Mouse (Mus musculus) forebrain, embryonic 16.5 days (tissue): ENCODE measurements around the gene Cwf19l1. TPM values are rescaled to one million over a fixed set of nuclear protein-coding genes. Genes with fewer than 3 reads are reported as not detected.
"Not testable (repeated sequence)": the region's sequence is repeated elsewhere in the genome, so short reads cannot be mapped to it uniquely, and the experiment has no call there.

Source experiments
- ATAC-seq: fragments of 200-750 bp; cut with Nextera tagmentation; 2 replicates; pipeline ENCODE4 v1.8.0; 2017; ENCODE audit warnings: mild to moderate bottlenecking, moderate library complexity
- H3K27ac ChIP-seq: fragments of 300-500 bp; sonication (generic); 2 replicates; pipeline ENCODE4 v1.5.1; 2014; ENCODE audit warnings: low read length, control low read depth
- H3K27me3 ChIP-seq: fragments of 300-500 bp; sonication (generic); replicated peaks from 2 replicates; pipeline ENCODE4 v1.6.1; 2014; ENCODE audit warnings: low read length; ENCODE audit not compliant: control insufficient read depth, insufficient read depth
- H3K36me3 ChIP-seq: fragments of 300-500 bp; sonication (generic); 2 replicates; pipeline ENCODE4 v1.6.1; 2014; ENCODE audit not compliant: control insufficient read depth, insufficient read depth
- H3K4me1 ChIP-seq: fragments of 300-500 bp; sonication (generic); replicated peaks from 2 replicates; pipeline ENCODE4 v1.6.1; 2014; ENCODE audit warnings: low read length; ENCODE audit not compliant: control insufficient read depth, insufficient read depth
- H3K4me2 ChIP-seq: fragments of 300-500 bp; sonication (generic); 2 replicates; pipeline ENCODE4 v1.6.1; 2014; ENCODE audit warnings: mild to moderate bottlenecking, low read length, control low read depth
- H3K4me3 ChIP-seq: fragments of 300-500 bp; sonication (generic); replicated peaks from 2 replicates; pipeline ENCODE4 v1.5.1; 2014; ENCODE audit warnings: mild to moderate bottlenecking, low read length, control low read depth
- H3K9ac ChIP-seq: fragments of 300-500 bp; sonication (generic); replicated peaks from 2 replicates; pipeline ENCODE4 v1.6.1; 2014; ENCODE audit warnings: low read depth, low read length, control low read depth
- H3K9me3 ChIP-seq: fragments of 300-500 bp; sonication (generic); 2 replicates; pipeline ENCODE4 v1.6.1; 2016; ENCODE audit warnings: low read length; ENCODE audit not compliant: control insufficient read depth
- WGBS: fragments of 180-500 bp; shearing (Covaris S2); extraction: QIAGEN DNeasy Blood & Tissue Kit; methylation state at CpG from one replicate; pipeline ENCODE4 v1.1.7; 2014; 5-methylcytosine and 5-hydroxymethylcytosine counted together
- polyA plus RNA-seq: library from polyadenylated mRNA; unstranded; fragments of >200 nt; fragmentation: Nextera tagmentation; extraction: Ambion mirVana; gene quantifications from 2 replicates; pipeline ENCODE4 v1.2.1, GENCODE M21; 2015

Cwf19l1 gene
- polyA plus RNA-seq, 1 experiment from 2014 or later = 39.7 TPM

DNA sequence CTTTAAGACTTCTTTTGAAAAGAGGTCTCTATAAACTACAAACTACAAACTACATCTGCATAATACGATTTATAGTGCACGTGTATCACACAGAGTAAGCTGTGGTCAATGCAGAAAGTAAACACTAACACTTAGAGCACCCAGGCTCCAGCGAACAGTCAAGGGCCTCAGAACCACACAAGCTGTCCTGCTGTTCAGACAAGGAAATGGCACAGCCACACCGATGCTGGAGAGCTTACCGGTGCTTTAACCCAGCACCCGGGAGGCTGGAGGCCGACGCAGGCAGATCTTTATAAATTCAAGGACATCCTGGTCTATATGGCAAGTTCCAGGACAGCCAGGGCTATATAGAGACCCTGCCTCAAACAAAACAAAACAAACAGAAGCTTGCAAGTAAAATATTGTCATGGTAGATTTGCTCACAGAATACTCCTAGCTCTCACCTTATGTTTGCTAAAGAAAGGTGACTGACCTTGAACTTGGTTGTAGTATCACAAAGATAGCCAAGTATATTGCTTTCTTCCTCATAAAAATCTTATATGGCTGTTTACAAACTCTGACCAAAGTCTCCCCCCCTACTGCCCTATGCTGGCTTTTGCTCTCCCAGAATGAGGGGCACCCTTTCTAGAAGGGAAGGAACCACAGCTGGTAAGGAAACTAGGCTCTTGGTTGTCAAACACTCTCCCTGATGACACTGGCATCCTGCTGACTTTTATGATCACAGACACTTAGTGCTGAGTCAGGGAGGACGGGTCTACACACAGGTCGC is 7.8 kb downstream of the Cwf19l1 start:
- ATAC-seq = no peak
- Histone ChIP-seq H3K9ac (no peak overlapping the region), H3K4me3 (no peak overlapping the region), H3K9me3 (no peaks in the 10 kb centered on the region), H3K4me1 (no peaks in the 10 kb centered on the region), H3K36me3 (peaks cover 26% of the 10 kb centered on the region), H3K4me2 (no peak overlapping the region), H3K27me3 (no peaks in the 10 kb centered on the region), H3K27ac (no peak overlapping the region)
- 95% methylated on average over 10 of the region's 10 CpGs for WGBS

- no peaks in the 10 kb centered on the region for H3K4me1 ChIP-seq
- H3K27me3 ChIP-seq = no peaks in the 10 kb centered on the region
- no peaks in the 10 kb centered on the region for H3K9me3 ChIP-seq
- no peak overlapping the region for H3K4me2 ChIP-seq
- WGBS = 92% methylated on average over 7 of the region's 7 CpGs
- ATAC-seq = no peak
- no peak overlapping the region for H3K27ac ChIP-seq
- no peak overlapping the region for H3K9ac ChIP-seq
- H3K36me3 ChIP-seq = peaks cover 14% of the 10 kb centered on the region
- no peak overlapping the region for H3K4me3 ChIP-seq
Measured at GRCm38 (mm10) chr19:44121137-44121536, 14.5 kb downstream of the Cwf19l1 start.

DNA sequence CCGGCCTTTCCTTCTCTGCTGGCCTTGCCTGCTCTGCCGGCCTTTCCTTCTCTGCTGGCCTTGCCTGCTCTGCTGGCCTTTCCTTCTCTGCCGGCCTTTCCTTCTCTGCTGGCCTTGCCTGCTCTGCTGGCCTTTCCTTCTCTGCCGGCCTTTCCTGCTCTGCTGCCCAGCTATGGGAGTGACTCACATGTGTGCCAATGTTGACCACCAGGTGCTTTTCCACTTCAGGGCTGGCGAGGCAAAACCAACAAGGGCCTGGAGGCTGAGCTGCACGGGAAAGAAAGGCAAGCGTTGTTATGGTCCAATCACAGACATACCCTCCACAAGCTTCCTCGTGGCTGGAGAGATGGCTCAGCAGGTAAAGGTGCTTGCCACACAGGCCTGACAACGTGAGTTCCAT is 15.0 kb downstream of the Cwf19l1 start:
- H3K4me2 ChIP-seq, H3K9ac ChIP-seq, H3K27me3 ChIP-seq, H3K27ac ChIP-seq, ATAC-seq, H3K4me3 ChIP-seq, H3K4me1 ChIP-seq, H3K9me3 ChIP-seq: not testable (repeated sequence)
- WGBS = 92% methylated on average over 7 of the region's 9 CpGs
- peaks cover 14% of the 10 kb centered on the region for H3K36me3 ChIP-seq

- no peaks in the 10 kb centered on the region for H3K9me3 ChIP-seq
- no peak overlapping the region for H3K27ac ChIP-seq
- H3K9ac ChIP-seq = no peak overlapping the region
- H3K4me1 ChIP-seq = no peaks in the 10 kb centered on the region
- H3K36me3 ChIP-seq = peaks cover 15% of the 10 kb centered on the region
- no peaks in the 10 kb centered on the region for H3K27me3 ChIP-seq
- ATAC-seq = no peak
- H3K4me3 ChIP-seq = no peak overlapping the region
- no peak overlapping the region for H3K4me2 ChIP-seq
Measured at GRCm38 (mm10) chr19:44117793-44118192, 17.9 kb downstream of the Cwf19l1 start.

GRCm38 (mm10) chr19:44111706-44112105 is 24.0 kb downstream of the Cwf19l1 start:
- ATAC-seq = no peak
- H3K4me3 ChIP-seq = no peak overlapping the region
- no peak overlapping the region for H3K9ac ChIP-seq
- H3K4me2 ChIP-seq = no peak overlapping the region
- WGBS = 58% methylated on average over 7 of the region's 7 CpGs
- no peak overlapping the region for H3K27ac ChIP-seq
- H3K9me3 ChIP-seq = no peaks in the 10 kb centered on the region
- peaks cover 6% of the 10 kb centered on the region for H3K4me1 ChIP-seq
- no peaks in the 10 kb centered on the region for H3K27me3 ChIP-seq
- H3K36me3 ChIP-seq = peaks cover 22% of the 10 kb centered on the region

GRCm38 (mm10) chr19:44110356-44110755 is 25.3 kb downstream of the Cwf19l1 start:
- H3K4me1 ChIP-seq = peaks cover 19% of the 10 kb centered on the region
- H3K36me3 ChIP-seq = peaks cover 22% of the 10 kb centered on the region
- no peak overlapping the region for H3K27ac ChIP-seq
- 93% methylated on average over 9 of the region's 9 CpGs for WGBS
- no peak overlapping the region for H3K4me3 ChIP-seq
- H3K9ac ChIP-seq = no peak overlapping the region
- H3K9me3 ChIP-seq = no peaks in the 10 kb centered on the region
- H3K27me3 ChIP-seq = no peaks in the 10 kb centered on the region
- ATAC-seq = no peak
- H3K4me2 ChIP-seq = no peak overlapping the region

DNA sequence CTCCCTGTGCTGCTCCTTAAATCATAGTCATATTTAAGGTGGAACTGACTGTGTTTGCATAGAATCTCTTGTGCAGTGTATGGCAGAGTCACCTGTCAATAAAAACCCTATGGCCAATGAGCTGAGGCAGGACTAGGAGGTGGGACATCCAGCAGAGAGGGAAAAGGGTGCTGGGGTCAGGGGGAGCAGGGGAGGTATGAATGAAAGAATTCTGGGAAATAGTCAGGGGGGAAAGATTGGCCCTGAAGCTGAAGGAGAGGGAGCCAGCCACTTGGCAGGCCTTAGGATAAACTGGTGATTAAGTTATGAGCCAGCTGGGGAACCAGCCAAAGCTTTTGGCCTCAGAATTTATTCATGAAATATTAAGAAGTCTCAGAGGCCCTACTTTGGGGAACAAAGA is 26.7 kb downstream of the Cwf19l1 start:
- peaks cover 22% of the 10 kb centered on the region for H3K36me3 ChIP-seq
- no peaks in the 10 kb centered on the region for H3K27me3 ChIP-seq
- H3K27ac ChIP-seq = no peak overlapping the region
- ATAC-seq = no peak
- H3K9me3 ChIP-seq = no peaks in the 10 kb centered on the region
- no peak overlapping the region for H3K4me3 ChIP-seq
- no peak overlapping the region for H3K4me2 ChIP-seq
- peaks cover 21% of the 10 kb centered on the region for H3K4me1 ChIP-seq
- no peak overlapping the region for H3K9ac ChIP-seq

DNA sequence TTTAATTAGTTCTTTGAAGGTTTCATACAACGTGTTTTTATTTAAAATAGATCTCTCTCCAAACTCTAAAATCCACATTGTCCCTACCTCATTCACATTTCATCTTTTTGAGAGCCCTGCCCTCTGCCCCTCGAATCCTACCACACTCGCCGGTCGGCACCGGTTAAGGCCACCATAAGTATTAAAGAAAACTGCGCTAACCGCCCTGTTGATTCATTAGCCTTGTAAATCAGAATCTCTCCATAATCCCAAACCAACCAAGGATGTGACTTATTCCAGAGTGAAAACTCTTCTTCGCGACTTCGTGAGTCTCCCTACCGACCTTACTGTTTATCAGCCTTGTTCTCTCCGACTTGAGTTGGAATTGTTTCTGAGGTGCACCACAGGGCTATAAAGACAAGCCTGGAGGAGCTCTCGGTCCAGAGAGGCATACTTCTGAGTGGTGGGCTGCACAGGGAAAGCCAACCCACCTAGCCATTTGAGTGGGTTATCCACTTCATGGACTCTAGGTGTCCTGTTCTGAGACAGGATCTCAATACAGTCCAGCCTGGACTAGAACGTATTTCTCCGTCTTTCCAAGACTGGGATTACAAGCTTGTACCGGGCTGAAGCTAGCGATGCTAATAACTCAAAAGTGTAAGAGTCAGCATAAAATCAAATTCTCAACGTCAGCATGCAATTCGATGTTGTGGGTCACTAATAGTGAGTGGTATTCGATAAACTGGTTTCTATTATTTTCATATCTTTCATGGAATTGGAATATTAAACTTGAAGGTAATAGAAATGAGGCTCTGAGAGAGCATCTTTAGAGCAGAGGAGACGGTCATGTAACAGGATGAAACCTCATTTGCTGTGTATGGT is 27.8 kb downstream of the Cwf19l1 start:
- peak overlapping the region; percentile 88 for H3K4me2 ChIP-seq
- no peak overlapping the region for H3K27ac ChIP-seq
- WGBS = 28% methylated on average over 22 of the region's 22 CpGs

DNA sequence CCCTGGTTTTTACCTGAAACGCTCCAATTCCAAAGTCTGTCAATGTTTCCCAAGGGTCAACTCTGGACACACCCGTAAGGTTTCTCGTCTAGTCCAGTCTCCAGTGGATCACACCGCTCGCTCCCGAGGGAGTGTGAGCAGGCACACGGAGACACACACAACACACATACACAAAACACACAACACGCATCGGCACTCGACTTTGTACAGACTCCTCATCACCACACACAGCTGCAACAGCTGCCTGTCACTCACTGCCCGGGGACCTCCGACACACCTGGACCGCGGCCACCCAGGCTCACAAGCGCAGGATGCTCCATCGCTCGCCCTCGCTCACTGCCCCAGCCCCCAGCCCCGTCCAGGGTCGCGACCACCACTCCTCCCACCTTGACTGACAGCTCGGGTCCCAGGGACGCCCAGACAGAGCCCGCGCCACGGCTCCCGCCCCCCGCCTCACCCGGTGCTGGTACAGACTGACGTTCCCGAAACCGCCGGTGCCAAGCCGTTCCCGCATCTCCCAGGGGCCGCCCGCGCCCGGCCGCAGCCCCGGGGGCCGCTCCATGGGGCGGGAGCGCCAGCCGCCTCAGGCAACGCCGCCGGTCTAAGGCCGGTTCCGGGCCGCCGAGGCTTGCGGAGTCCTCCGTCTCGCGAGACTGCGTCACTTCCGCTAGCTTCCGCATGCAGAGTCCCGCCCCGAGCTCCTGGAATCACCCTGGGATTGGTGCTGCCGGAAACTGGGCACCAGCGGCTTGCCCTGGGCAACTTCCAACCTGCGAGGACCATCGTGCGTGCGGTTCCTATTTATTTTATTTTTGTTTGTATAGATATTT is 28.6 kb downstream of the Cwf19l1 start, which contains the start of gene Chuk:
Gene Chuk, minus strand, starts transcription at position 650 of the 830 bp plus-strand sequence.
- Histone ChIP-seq H3K4me3 (peak within 1 kb of the TSS; percentile 89), H3K27me3 (no peaks in the 10 kb centered on the region)
- ATAC-seq = peak; percentile 100

More for the DNA sequence above, 27.8 kb downstream of the Cwf19l1 start:
- Histone ChIP-seq H3K27me3 (no peaks in the 10 kb centered on the region), H3K9ac (peak overlapping the region; percentile 98), H3K4me1 (peaks cover 21% of the 10 kb centered on the region), H3K9me3 (no peaks in the 10 kb centered on the region), H3K4me3 (peak overlapping the region; percentile 89), H3K36me3 (peaks cover 12% of the 10 kb centered on the region)
- ATAC-seq = peak; percentile 42

More for the DNA sequence above, 28.6 kb downstream of the Cwf19l1 start, which contains the start of gene Chuk:
- H3K36me3 ChIP-seq = peaks cover 7% of the 10 kb centered on the region
- H3K9ac ChIP-seq = peak within 1 kb of the TSS; percentile 98
- H3K4me2 ChIP-seq = peak within 1 kb of the TSS; percentile 96
- H3K4me1 ChIP-seq = peaks cover 21% of the 10 kb centered on the region
- peak within 1 kb of the TSS; percentile 55 for H3K27ac ChIP-seq
- no peaks in the 10 kb centered on the region for H3K9me3 ChIP-seq
- under 1% methylated on average over 64 of the region's 67 CpGs for WGBS
